Mouse (Mus musculus): Measurements from ENCODE around the gene 1700029H14Rik.

GRCm38 (mm10) chr8:13516011-13516442 is 46.2 kb downstream of the 1700029H14Rik start:
- TF ChIP-seq EP300 (IDR thresholded peaks at IDR 0.05; ENCODE audit: low read depth) (no peak), CTCF (IDR thresholded peaks at IDR 0.05; ENCODE audit: low read depth) (no peak)
